Mouse (Mus musculus) granulocyte monocyte progenitor cell, adult 5-6 weeks (primary cell): ENCODE measurements around the gene Gnb2. TPM values are rescaled to one million over a fixed set of nuclear protein-coding genes. Genes with fewer than 3 reads are reported as not detected.
A peak's percentile ranks its signal among the peaks of the same experiment; 100 is the strongest.

Experiments used
- ATAC-seq: replicated peaks from 2 replicates; pipeline ENCODE4 v1.8.0; 2016; ENCODE audit warnings: mild to moderate bottlenecking, moderate TSS enrichment, inconsistent platforms; ENCODE audit not compliant: poor library complexity, severe bottlenecking
- total RNA-seq, 2 experiments: library from RNA; stranded (forward) in 1 of 2; stranded (reverse) in 1 of 2; fragments of 200-712, 200-1000 nt in 1 of 2; fragments of >200 nt in 1 of 2; fragmentation: Nextera tagmentation in 1 of 2; gene quantifications; 2 replicates each; pipeline ENCODE4 v1.2.3; 2014 to 2017

Gnb2 gene
- total RNA-seq, 2 experiments from 2014 or later: 299 to 335 TPM

- no peak for ATAC-seq
Observed at GRCm38 (mm10) chr5:137487616-137488015, 45.7 kb downstream of the Gnb2 start.

GRCm38 (mm10) chr5:137485851-137486155 is 47.5 kb downstream of the Gnb2 start:
- ATAC-seq: no peak

GRCm38 (mm10) chr5:137485071-137485850 is 48.0 kb downstream of the Gnb2 start:
- ATAC-seq: no peak

- no peak for ATAC-seq
Observed at GRCm38 (mm10) chr5:137481897-137482296, 51.4 kb downstream of the Gnb2 start.

GRCm38 (mm10) chr5:137481138-137481537 is 52.2 kb downstream of the Gnb2 start:
- ATAC-seq: peak; percentile 62

Other genes with a start within 250 kb of the Gnb2 start
- gene Ache, start 246.0 kb downstream of the Gnb2 start, total RNA-seq (2014; fragmentation: Nextera tagmentation): not detected in 2 replicates
- gene Ache, start 246.0 kb downstream of the Gnb2 start, total RNA-seq (2017): 0.04 and 0.10 TPM in 2 replicates
- 0.53 TPM in 1 of 2 replicates, not detected in the other for gene Ufsp1, start 238.9 kb downstream of the Gnb2 start, total RNA-seq (2014; fragmentation: Nextera tagmentation)
- gene Ufsp1, start 238.9 kb downstream of the Gnb2 start, total RNA-seq (2017): 0.43 and 5.2 TPM in 2 replicates
- gene Srrt, start 225.8 kb downstream of the Gnb2 start, total RNA-seq (2014; fragmentation: Nextera tagmentation): 238 and 321 TPM in 2 replicates
- gene Srrt, start 225.8 kb downstream of the Gnb2 start, total RNA-seq (2017): 239 and 278 TPM in 2 replicates
- 9.4 and 9.9 TPM in 2 replicates for gene Trip6, start 219.1 kb downstream of the Gnb2 start, total RNA-seq (2014; fragmentation: Nextera tagmentation)
- 2.9 and 5.6 TPM in 2 replicates for gene Trip6, start 219.1 kb downstream of the Gnb2 start, total RNA-seq (2017)
- 16.3 and 26.3 TPM in 2 replicates for gene Slc12a9, start 199.9 kb downstream of the Gnb2 start, total RNA-seq (2014; fragmentation: Nextera tagmentation)
- 6.5 and 6.6 TPM in 2 replicates for gene Slc12a9, start 199.9 kb downstream of the Gnb2 start, total RNA-seq (2017)
- gene Ephb4, start 183.4 kb downstream of the Gnb2 start, total RNA-seq (2014; fragmentation: Nextera tagmentation): not detected in 2 replicates
- not detected in 2 replicates for gene Ephb4, start 183.4 kb downstream of the Gnb2 start, total RNA-seq (2017)
- 0.66 and 4.7 TPM in 2 replicates for gene Zan, start 56.4 kb downstream of the Gnb2 start, total RNA-seq (2014; fragmentation: Nextera tagmentation)
- gene Zan, start 56.4 kb downstream of the Gnb2 start, total RNA-seq (2017): 0.04 and 0.05 TPM in 2 replicates
- gene Pop7, start 31.0 kb downstream of the Gnb2 start, total RNA-seq (2014; fragmentation: Nextera tagmentation): 31.2 and 36.5 TPM in 2 replicates
- 18.3 and 28.9 TPM in 2 replicates for gene Pop7, start 31.0 kb downstream of the Gnb2 start, total RNA-seq (2017)
- gene Gigyf1, start 15.0 kb downstream of the Gnb2 start, total RNA-seq (2014; fragmentation: Nextera tagmentation): 21.0 and 21.7 TPM in 2 replicates
- 5.2 and 7.7 TPM in 2 replicates for gene Gigyf1, start 15.0 kb downstream of the Gnb2 start, total RNA-seq (2017)
- gene Epo, start 268 bp downstream of the Gnb2 start, total RNA-seq (2014; fragmentation: Nextera tagmentation): not detected in 2 replicates
- gene Epo, start 268 bp downstream of the Gnb2 start, total RNA-seq (2017): not detected in 2 replicates
- not detected in 2 replicates for gene Actl6b, start 20.0 kb upstream of the Gnb2 start, total RNA-seq (2014; fragmentation: Nextera tagmentation)
- gene Actl6b, start 20.0 kb upstream of the Gnb2 start, total RNA-seq (2017): not detected in 2 replicates
- gene Tfr2, start 36.3 kb upstream of the Gnb2 start, total RNA-seq (2014; fragmentation: Nextera tagmentation): 5.8 and 20.3 TPM in 2 replicates
- gene Tfr2, start 36.3 kb upstream of the Gnb2 start, total RNA-seq (2017): 7.5 and 10.2 TPM in 2 replicates
- 146 and 159 TPM in 2 replicates for gene Mospd3, start 67.5 kb upstream of the Gnb2 start, total RNA-seq (2014; fragmentation: Nextera tagmentation)
- gene Mospd3, start 67.5 kb upstream of the Gnb2 start, total RNA-seq (2017): 4.0 and 7.4 TPM in 2 replicates
- not detected in 2 replicates for gene Pcolce, start 80.3 kb upstream of the Gnb2 start, total RNA-seq (2014; fragmentation: Nextera tagmentation)
- 0.62 TPM in 1 of 2 replicates, not detected in the other for gene Pcolce, start 80.3 kb upstream of the Gnb2 start, total RNA-seq (2017)
- not detected in 2 replicates for gene Fbxo24, start 95.5 kb upstream of the Gnb2 start, total RNA-seq (2014; fragmentation: Nextera tagmentation)
- gene Fbxo24, start 95.5 kb upstream of the Gnb2 start, total RNA-seq (2017): not detected in 2 replicates
- 57.4 and 73.0 TPM in 2 replicates for gene Lrch4, start 95.6 kb upstream of the Gnb2 start, total RNA-seq (2014; fragmentation: Nextera tagmentation)
- 34.6 and 42.2 TPM in 2 replicates for gene Lrch4, start 95.6 kb upstream of the Gnb2 start, total RNA-seq (2017)
- gene Gm20605, start 95.7 kb upstream of the Gnb2 start, total RNA-seq (2014; fragmentation: Nextera tagmentation): 13.2 and 16.4 TPM in 2 replicates
- gene Gm20605, start 95.7 kb upstream of the Gnb2 start, total RNA-seq (2017): 0.62 and 3.6 TPM in 2 replicates
- gene Sap25, start 107.8 kb upstream of the Gnb2 start, total RNA-seq (2014; fragmentation: Nextera tagmentation): 32.1 and 55.2 TPM in 2 replicates
- gene Sap25, start 107.8 kb upstream of the Gnb2 start, total RNA-seq (2017): 9.7 and 20.8 TPM in 2 replicates
- gene Irs3, start 112.2 kb upstream of the Gnb2 start, total RNA-seq (2014; fragmentation: Nextera tagmentation): not detected in 2 replicates
- not detected in 2 replicates for gene Irs3, start 112.2 kb upstream of the Gnb2 start, total RNA-seq (2017)
- 13.7 and 15.0 TPM in 2 replicates for gene Agfg2, start 151.2 kb upstream of the Gnb2 start, total RNA-seq (2014; fragmentation: Nextera tagmentation)
- gene Agfg2, start 151.2 kb upstream of the Gnb2 start, total RNA-seq (2017): 10.7 and 13.9 TPM in 2 replicates
- not detected in 2 replicates for gene Nyap1, start 208.1 kb upstream of the Gnb2 start, total RNA-seq (2014; fragmentation: Nextera tagmentation)
- gene Nyap1, start 208.1 kb upstream of the Gnb2 start, total RNA-seq (2017): not detected in 2 replicates
- gene Tsc22d4, start 212.2 kb upstream of the Gnb2 start, total RNA-seq (2014; fragmentation: Nextera tagmentation): 71.5 and 78.5 TPM in 2 replicates
- gene Tsc22d4, start 212.2 kb upstream of the Gnb2 start, total RNA-seq (2017): 57.5 and 74.8 TPM in 2 replicates
- gene Ppp1r35, start 245.3 kb upstream of the Gnb2 start, total RNA-seq (2014; fragmentation: Nextera tagmentation): 29.4 and 36.7 TPM in 2 replicates
- 22.9 and 24.1 TPM in 2 replicates for gene Ppp1r35, start 245.3 kb upstream of the Gnb2 start, total RNA-seq (2017)